Mouse (Mus musculus) liver, embryonic 15.5 days (tissue): ENCODE data around the gene Dera. TPM values are rescaled to one million over a fixed set of nuclear protein-coding genes. Genes with fewer than 3 reads are reported as not detected.
A peak's percentile ranks its signal among the peaks of the same experiment; 100 is the strongest.

Experiments used
- ATAC-seq: fragments of 200-750 bp; cut with Nextera tagmentation; 2 replicates; pipeline ENCODE4 v1.8.0; 2017; ENCODE audit warnings: moderate number of reproducible peaks, mild to moderate bottlenecking, moderate library complexity; ENCODE audit not compliant: insufficient read depth
- H3K27ac ChIP-seq: fragments of 300-500 bp; sonication (generic); replicated peaks from 2 replicates; pipeline ENCODE4 v1.5.1; 2015; ENCODE audit warnings: mild to moderate bottlenecking, inconsistent platforms
- H3K27me3 ChIP-seq: fragments of 300-500 bp; sonication (generic); 2 replicates; pipeline ENCODE4 v1.6.1; 2015; ENCODE audit warnings: mild to moderate bottlenecking, inconsistent platforms
- H3K36me3 ChIP-seq: fragments of 300-500 bp; sonication (generic); replicated peaks from 2 replicates; pipeline ENCODE4 v1.6.1; 2015; ENCODE audit warnings: moderate library complexity, mild to moderate bottlenecking, inconsistent platforms
- H3K4me1 ChIP-seq: fragments of 300-500 bp; sonication (generic); replicated peaks from 2 replicates; pipeline ENCODE4 v1.6.1; 2015; ENCODE audit warnings: inconsistent platforms
- H3K4me2 ChIP-seq: fragments of 300-500 bp; sonication (generic); 2 replicates; pipeline ENCODE4 v1.6.1; 2015; ENCODE audit warnings: moderate library complexity, mild to moderate bottlenecking, inconsistent platforms
- H3K4me3 ChIP-seq: fragments of 300-500 bp; sonication (generic); replicated peaks from 2 replicates; pipeline ENCODE4 v1.5.1; 2015; ENCODE audit warnings: mild to moderate bottlenecking, inconsistent platforms
- H3K9ac ChIP-seq: fragments of 300-500 bp; sonication (generic); 2 replicates; pipeline ENCODE4 v1.6.1; 2015; ENCODE audit warnings: moderate library complexity, mild to moderate bottlenecking, inconsistent platforms
- H3K9me3 ChIP-seq: fragments of 300-500 bp; sonication (generic); replicated peaks from 2 replicates; pipeline ENCODE4 v1.6.1; 2016; ENCODE audit warnings: inconsistent platforms
- WGBS: fragments of 180-500 bp; shearing (Covaris S2); methylation state at CpG from one replicate; pipeline ENCODE4 v1.1.7; 2015; ENCODE audit warnings: mixed read lengths; ENCODE audit not compliant: insufficient replicate concordance; 5-methylcytosine and 5-hydroxymethylcytosine counted together
- polyA plus RNA-seq: library from polyadenylated mRNA; unstranded; fragments of >200 nt; fragmentation: Nextera tagmentation; extraction: Ambion mirVana; gene quantifications from 2 replicates; pipeline ENCODE4 v1.2.1, GENCODE M21; 2015

Dera gene
- polyA plus RNA-seq, 1 experiment from 2014 or later: 39.9 TPM

DNA sequence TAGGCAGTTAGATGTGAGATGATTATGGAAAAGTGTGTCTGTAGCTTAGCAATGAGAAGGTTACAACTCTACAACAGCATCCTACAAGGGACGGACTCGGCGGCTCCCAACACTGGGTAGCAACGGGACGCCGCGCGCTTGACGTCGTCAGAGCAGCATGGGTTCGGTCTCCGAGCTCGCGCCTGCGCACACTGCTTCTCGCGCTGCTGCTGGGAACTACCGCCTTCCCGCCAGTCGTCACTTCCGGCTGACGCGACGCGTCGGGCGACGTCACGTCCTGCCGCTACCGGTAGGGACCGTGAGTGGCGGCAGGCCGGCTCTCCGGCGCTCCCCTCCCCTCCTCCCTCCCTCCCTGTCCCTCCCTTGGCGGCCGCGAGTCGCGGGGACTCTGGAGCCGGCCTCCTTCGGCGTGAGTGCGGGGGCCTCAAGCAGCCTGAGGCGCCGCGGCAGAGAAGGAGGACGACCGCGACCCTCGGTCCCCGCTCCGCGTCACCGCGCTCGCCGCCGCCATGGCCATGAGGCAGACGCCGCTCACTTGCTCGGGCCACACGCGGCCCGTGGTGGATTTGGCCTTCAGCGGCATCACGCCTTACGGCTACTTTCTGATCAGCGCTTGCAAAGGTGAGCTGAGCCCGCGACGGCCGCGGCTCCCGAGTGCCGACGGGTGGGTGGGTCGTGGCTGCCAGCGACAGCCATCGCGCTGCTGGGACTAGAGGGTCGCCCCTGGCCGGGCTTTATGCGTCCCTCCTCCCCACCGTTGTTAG, 19.3 kb upstream of the Dera start, which contains the start of gene Strap:
Gene Strap, plus strand, starts transcription at position 233 of the 764 bp plus-strand sequence.
- Histone ChIP-seq H3K36me3 (peaks cover 18% of the 10 kb centered on the region), H3K9me3 (no peaks in the 10 kb centered on the region), H3K27ac (peak within 1 kb of the TSS; percentile 88), H3K9ac (peak within 1 kb of the TSS; percentile 87), H3K4me2 (peak within 1 kb of the TSS; percentile 92), H3K27me3 (peaks cover 12% of the 10 kb centered on the region), H3K4me3 (peak within 1 kb of the TSS; percentile 94), H3K4me1 (peaks cover 32% of the 10 kb centered on the region)
- peak; percentile 97 for ATAC-seq
- under 1% methylated on average over 81 of the region's 86 CpGs for WGBS

DNA sequence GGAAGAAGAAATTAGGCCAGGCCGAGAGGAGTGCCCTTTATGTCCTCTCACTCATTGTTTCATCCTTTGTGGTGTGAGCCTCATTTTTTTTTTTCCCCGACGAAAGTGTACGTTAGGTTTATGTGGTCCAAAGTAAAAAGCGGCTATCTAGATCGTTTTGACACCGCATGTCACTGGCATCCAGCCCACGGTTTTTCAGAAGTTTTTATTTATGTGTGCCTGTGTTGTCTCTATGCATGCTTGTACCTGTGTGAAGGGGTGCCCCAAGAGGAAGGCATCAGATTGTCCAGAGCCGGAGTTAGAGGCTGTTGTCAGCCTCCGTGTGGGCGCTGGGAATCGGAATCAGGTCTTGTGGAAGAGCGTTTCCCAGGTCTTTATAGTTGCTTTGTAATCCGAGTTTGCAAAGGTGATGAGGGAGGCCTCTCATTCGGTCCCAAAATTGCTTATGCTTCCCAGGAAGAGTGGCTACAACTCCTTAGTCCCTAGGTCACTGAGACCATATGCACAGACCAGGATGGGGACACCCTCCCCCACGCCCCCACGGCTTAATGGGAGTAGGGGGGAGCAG, 18.6 kb upstream of the Dera start:
- H3K9me3 ChIP-seq: no peaks in the 10 kb centered on the region
- peaks cover 25% of the 10 kb centered on the region for H3K36me3 ChIP-seq
- peaks cover 9% of the 10 kb centered on the region for H3K27me3 ChIP-seq
- peak overlapping the region; percentile 87 for H3K9ac ChIP-seq
- H3K4me3 ChIP-seq: peak overlapping the region; percentile 94
- ATAC-seq: no peak
- peak overlapping the region; percentile 92 for H3K4me2 ChIP-seq
- H3K27ac ChIP-seq: peak overlapping the region; percentile 88
- H3K4me1 ChIP-seq: peaks cover 39% of the 10 kb centered on the region
- 6% methylated on average over 17 of the region's 17 CpGs for WGBS

DNA sequence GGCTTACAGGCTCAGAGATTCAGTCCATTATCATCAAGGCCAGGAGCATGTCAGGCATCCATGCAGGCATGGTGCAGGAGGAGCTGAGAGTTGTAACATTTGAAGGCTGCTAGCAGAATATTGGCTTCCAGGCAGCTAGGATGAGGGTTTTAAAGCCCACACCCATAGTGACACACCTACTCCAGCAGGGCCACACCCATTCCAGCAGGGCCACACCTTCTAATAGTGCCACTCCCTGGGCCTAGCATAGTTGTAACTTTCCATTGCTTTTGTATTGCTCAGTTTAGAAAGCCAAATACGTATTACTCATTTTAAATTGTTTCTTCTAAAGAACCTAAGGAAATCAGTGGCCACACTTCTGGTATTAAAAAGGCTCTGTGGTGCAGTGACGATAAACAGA, 13.4 kb upstream of the Dera start:
- 84% methylated on average over 2 of the region's 2 CpGs for WGBS
- no peak overlapping the region for H3K9ac ChIP-seq
- no peaks in the 10 kb centered on the region for H3K27me3 ChIP-seq
- H3K4me2 ChIP-seq: 0 out of 2 replicates have a peak overlapping the region, but pooled peaks have one; percentile 18
- ATAC-seq: peak; percentile 73
- H3K36me3 ChIP-seq: peaks cover 73% of the 10 kb centered on the region
- no peaks in the 10 kb centered on the region for H3K9me3 ChIP-seq
- no peak overlapping the region for H3K4me3 ChIP-seq
- peaks cover 36% of the 10 kb centered on the region for H3K4me1 ChIP-seq
- H3K27ac ChIP-seq: no peak overlapping the region

DNA sequence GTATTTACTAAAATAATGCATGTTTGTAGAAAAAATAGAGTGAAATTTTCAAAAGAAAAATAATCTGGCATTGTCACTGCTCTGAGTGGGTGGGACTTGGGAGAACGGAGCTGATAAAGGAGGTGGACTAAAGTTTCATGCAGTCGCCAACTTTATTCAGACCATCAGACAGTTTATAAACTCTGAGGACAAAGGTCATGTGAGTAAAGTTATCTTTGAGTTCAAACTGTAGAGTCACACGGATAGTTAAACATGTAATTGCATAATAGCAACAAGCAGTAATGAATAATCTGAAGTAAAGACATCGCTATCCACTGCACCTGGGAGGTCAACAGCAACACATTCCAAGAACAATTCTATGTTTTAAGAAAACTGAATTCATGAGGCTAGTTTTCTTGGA, 9.6 kb upstream of the Dera start:
- WGBS: 70% methylated on average over 4 of the region's 4 CpGs
- H3K9me3 ChIP-seq: no peaks in the 10 kb centered on the region
- peaks cover 88% of the 10 kb centered on the region for H3K36me3 ChIP-seq
- no peak overlapping the region for H3K4me3 ChIP-seq
- no peak overlapping the region for H3K9ac ChIP-seq
- peaks cover 17% of the 10 kb centered on the region for H3K4me1 ChIP-seq
- H3K4me2 ChIP-seq: no peak overlapping the region
- H3K27ac ChIP-seq: no peak overlapping the region
- no peak for ATAC-seq
- no peaks in the 10 kb centered on the region for H3K27me3 ChIP-seq

DNA sequence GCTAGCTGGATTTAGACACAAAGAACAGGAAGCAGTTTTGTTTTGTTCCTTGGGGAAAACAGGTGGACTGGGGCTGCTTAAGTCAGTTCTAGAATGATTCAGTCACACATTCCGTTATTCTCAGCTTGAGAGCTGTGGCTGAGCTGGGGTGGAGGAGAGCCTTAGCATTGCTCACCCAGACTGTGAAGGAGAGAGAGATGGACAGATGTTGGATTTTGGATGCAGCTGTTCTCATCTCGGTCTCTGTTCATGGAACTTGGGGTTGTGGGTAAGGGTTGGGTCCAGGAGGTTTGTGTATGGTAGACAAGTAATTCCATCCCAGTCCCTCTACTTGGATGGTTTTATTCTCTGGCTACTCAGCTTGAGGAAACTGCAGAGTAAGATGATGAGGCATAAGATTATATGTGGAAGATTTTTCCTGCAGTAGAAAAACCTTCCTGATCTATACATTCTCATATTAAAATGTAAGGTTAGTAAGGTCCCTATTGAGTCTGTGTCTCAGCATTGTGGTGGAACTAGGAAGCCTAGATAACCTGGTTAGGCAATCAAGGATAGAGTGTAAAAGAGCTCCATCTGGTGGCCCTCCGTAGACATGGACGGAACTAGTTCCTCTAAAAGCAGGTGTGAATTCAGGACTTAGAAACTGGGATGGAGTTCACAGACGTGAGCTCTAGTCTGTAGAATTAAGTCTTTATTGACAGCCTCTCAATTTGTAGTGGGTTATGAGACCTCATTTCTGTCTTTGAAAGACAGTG, 7.0 kb upstream of the Dera start:
- no peak overlapping the region for H3K9ac ChIP-seq
- H3K36me3 ChIP-seq: peaks cover 82% of the 10 kb centered on the region
- no peak overlapping the region for H3K4me3 ChIP-seq
- H3K9me3 ChIP-seq: no peaks in the 10 kb centered on the region
- H3K4me2 ChIP-seq: no peak overlapping the region
- H3K27me3 ChIP-seq: no peaks in the 10 kb centered on the region
- 66% methylated on average over 5 of the region's 5 CpGs for WGBS
- H3K4me1 ChIP-seq: peaks cover 3% of the 10 kb centered on the region
- no peak; the same call in 1 of the 2 replicates for ATAC-seq
- no peak overlapping the region for H3K27ac ChIP-seq

DNA sequence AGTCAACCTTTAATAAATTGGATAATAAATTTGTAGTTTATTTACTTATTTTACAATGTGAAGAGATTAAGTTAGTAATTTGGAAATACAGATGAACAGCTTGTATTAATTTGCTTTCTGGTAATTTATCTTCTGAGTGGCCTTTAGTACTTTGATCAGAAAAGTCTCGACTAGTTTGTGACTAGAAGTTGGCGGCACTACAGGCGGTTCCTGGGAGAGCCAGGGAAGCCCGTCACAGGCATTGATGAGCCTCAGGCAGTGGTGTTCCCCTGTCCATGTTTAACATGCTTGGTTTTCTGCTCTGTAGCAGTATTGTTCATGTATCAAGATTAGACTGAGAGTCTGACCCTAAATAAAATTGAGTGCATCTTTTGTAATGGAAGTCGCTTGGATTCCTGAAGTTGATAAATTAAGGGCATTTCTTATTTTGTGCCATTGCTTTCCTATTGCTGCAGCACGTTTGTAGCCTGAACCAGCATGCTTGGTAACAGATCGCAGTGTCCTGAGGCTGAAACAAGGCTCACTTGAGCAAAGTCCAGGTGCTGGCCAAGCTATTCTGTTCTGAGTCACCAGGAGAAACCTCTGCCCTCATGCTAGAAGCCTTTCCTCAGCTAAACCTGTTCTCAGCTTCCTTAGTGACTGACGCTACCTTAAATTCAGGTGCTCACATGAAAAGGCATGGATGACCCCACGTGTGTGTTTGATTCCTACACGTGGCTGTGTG, 2.6 kb upstream of the Dera start:
- WGBS: 80% methylated on average over 10 of the region's 10 CpGs
- H3K27ac ChIP-seq: no peak overlapping the region
- ATAC-seq: no peak

DNA sequence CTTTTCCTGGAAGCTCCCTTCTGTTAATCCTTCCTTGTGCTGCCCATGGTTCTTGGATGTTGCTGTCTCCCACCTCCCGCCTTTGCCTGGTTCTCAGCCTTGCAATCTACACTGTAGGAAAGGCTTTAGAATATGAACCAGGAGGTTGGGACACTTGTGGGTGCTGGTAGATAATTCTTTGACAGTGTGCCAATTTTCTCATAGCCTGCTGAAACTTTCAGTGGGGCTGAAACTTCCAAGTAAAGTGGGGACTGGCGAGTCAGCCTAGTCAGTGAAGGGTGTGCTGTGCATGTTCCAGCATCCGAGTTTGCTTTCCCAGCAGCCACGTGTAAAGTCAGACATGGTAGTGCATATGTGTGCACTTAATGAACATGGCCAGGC, 2.1 kb upstream of the Dera start:
- Histone ChIP-seq H3K4me3 (no peak overlapping the region), H3K27ac (no peak overlapping the region), H3K36me3 (peaks cover 47% of the 10 kb centered on the region), H3K9me3 (no peaks in the 10 kb centered on the region), H3K4me2 (no peak overlapping the region), H3K27me3 (no peaks in the 10 kb centered on the region), H3K9ac (no peak overlapping the region), H3K4me1 (peaks cover 16% of the 10 kb centered on the region)
- ATAC-seq: no peak
- WGBS: 76% methylated on average over 4 of the region's 4 CpGs

More for the DNA sequence above, 2.6 kb upstream of the Dera start:
- peaks cover 16% of the 10 kb centered on the region for H3K4me1 ChIP-seq
- H3K36me3 ChIP-seq: peaks cover 50% of the 10 kb centered on the region
- H3K27me3 ChIP-seq: no peaks in the 10 kb centered on the region
- H3K4me3 ChIP-seq: no peak overlapping the region
- no peak overlapping the region for H3K9ac ChIP-seq
- no peak overlapping the region for H3K4me2 ChIP-seq
- no peaks in the 10 kb centered on the region for H3K9me3 ChIP-seq

DNA sequence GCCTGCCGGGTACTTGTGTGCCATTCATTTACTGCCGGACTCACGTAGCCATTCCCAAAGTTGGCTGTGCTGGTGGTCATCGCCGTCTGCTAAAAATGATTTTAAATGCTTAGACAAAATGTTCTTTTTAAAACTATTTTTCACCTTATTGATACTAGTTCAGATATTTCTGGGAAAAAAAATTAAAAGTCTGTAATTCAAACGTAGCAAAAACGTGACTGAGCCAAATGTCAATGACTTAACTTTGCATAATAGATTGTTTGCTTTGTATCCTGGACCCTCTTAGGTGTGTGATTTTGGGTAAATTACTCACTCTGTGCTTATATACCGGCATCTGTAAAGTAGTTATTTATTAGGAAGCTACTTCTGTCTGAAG, 499 bp downstream of the Dera start:
- Histone ChIP-seq H3K9me3 (no peaks in the 10 kb centered on the region), H3K4me2 (peak overlapping the region; percentile 74), H3K4me3 (peak overlapping the region; percentile 75), H3K9ac (peak overlapping the region; percentile 67), H3K4me1 (peaks cover 23% of the 10 kb centered on the region), H3K27me3 (no peaks in the 10 kb centered on the region), H3K36me3 (peaks cover 23% of the 10 kb centered on the region), H3K27ac (peak overlapping the region; percentile 78; the same call in 1 of the 2 replicates)
- no peak for ATAC-seq
- WGBS: 3% methylated on average over 8 of the region's 8 CpGs

DNA sequence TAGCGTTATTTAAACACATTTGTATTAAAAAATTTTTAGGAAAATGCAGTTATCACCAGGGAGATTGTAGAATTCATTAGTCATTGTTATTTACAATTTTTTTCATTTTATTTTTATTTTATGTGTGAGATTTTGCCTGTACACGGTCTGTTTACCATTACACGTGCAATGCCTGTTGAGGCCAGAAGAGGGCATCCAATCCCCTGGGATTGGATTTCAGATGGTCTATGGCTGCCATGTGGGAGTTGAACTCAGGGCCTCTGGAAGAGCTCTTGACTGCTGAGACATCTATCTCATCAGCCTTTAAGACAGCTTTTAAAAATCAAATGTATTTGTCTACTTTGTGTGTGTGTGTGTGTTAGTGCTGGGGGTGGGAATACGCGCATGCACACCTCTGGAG, 2.0 kb downstream of the Dera start:
- Histone ChIP-seq H3K9ac (no peak overlapping the region), H3K27ac (no peak overlapping the region), H3K4me1 (peaks cover 23% of the 10 kb centered on the region), H3K4me3 (no peak overlapping the region), H3K4me2 (no peak overlapping the region), H3K27me3 (no peaks in the 10 kb centered on the region), H3K36me3 (peaks cover 13% of the 10 kb centered on the region), H3K9me3 (no peaks in the 10 kb centered on the region)
- 56% methylated on average over 5 of the region's 5 CpGs for WGBS
- ATAC-seq: no peak

DNA sequence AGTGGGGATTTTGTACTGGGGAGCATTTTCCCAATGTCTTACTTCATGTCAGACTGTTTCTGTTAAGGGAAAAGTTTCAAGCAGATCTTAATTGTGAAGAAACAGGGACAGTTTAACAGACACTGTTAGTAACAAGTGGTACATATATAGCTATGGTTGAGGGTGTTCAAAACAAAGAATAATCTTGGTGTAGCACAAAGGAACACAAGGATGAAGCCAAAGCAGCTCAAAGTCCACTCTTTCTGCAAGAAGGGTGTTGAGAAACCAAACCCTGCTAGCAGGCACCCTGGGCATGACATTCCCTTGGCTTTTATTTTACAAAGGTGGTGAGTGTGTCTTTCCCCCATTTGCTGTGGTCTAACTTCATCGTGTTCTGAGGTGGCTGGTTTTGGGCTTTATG, 3.5 kb downstream of the Dera start:
- ATAC-seq: no peak
- WGBS: 67% methylated on average over 1 of the region's 1 CpGs
- H3K27ac ChIP-seq: no peak overlapping the region

DNA sequence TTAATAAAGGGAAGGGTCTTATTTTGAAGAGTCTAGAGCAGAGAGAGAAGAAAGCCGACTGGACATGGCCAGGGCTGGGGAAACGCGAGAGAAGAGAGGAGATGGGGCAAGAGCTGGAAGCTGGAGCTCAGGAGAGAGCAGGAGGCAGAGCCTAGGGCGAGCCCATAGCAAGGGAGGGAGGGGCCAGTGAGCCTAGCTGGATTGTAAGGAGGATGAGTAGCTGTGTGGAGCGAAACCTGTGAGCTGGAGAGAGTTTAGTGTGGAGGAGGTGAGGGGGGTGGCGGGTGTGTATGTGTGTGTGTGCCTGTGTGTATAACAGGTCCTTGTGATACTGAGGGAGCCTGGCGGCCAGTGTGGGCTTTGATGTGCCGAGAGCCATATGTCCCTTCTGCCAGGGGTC, 5.3 kb downstream of the Dera start:
- no peak overlapping the region for H3K4me2 ChIP-seq
- H3K9me3 ChIP-seq: no peaks in the 10 kb centered on the region
- H3K27ac ChIP-seq: no peak overlapping the region
- WGBS: 57% methylated on average over 8 of the region's 8 CpGs
- peaks cover 16% of the 10 kb centered on the region for H3K4me1 ChIP-seq
- H3K4me3 ChIP-seq: no peak overlapping the region
- H3K9ac ChIP-seq: no peak overlapping the region
- no peaks in the 10 kb centered on the region for H3K36me3 ChIP-seq
- no peak for ATAC-seq
- no peaks in the 10 kb centered on the region for H3K27me3 ChIP-seq

More for the DNA sequence above, 3.5 kb downstream of the Dera start:
- no peaks in the 10 kb centered on the region for H3K36me3 ChIP-seq
- no peaks in the 10 kb centered on the region for H3K9me3 ChIP-seq
- no peaks in the 10 kb centered on the region for H3K27me3 ChIP-seq
- no peak overlapping the region for H3K4me3 ChIP-seq
- H3K9ac ChIP-seq: no peak overlapping the region
- H3K4me1 ChIP-seq: peaks cover 23% of the 10 kb centered on the region
- H3K4me2 ChIP-seq: no peak overlapping the region
